Mouse (Mus musculus) thymus, adult 2 months (tissue): ENCODE data around the gene Olfr1188. TPM values are rescaled to one million over a fixed set of nuclear protein-coding genes. Genes with fewer than 3 reads are reported as not detected.
"Not testable (repeated sequence)": the region's sequence is repeated elsewhere in the genome, so short reads cannot be mapped to it uniquely, and the experiment has no call there.

Source experiments
- DNase-seq: peaks from one replicate; pipeline ENCODE4 v3.0.0; 2021
- H3K27ac ChIP-seq: fragments of 200-500 bp; 2 replicates; pipeline ENCODE4 v1.5.1; 2012; ENCODE audit warnings: low read length, control low read depth; ENCODE audit not compliant: control insufficient read depth, insufficient read depth
- H3K27me3 ChIP-seq: fragments of 200-500 bp; 2 replicates; pipeline ENCODE4 v1.6.1; 2012; ENCODE audit warnings: mild to moderate bottlenecking, low read length, moderate library complexity, mixed read lengths; ENCODE audit not compliant: control insufficient read depth, insufficient read depth
- H3K36me3 ChIP-seq: fragments of 200-500 bp; 2 replicates; pipeline ENCODE4 v1.6.1; 2012; ENCODE audit warnings: mild to moderate bottlenecking, low read length, moderate library complexity; ENCODE audit not compliant: control insufficient read depth, insufficient read depth
- H3K4me1 ChIP-seq: fragments of 200-500 bp; replicated peaks from 2 replicates; pipeline ENCODE4 v1.6.1; 2012; ENCODE audit warnings: low read length; ENCODE audit not compliant: control insufficient read depth, insufficient read depth
- H3K4me3 ChIP-seq: fragments of 200-500 bp; 2 replicates; pipeline ENCODE4 v1.5.1; 2012; ENCODE audit warnings: mild to moderate bottlenecking, low read length, control low read depth, moderate library complexity; ENCODE audit not compliant: control insufficient read depth, insufficient read depth
- CTCF ChIP-seq: fragments of 200-500 bp; IDR thresholded peaks from 2 replicates; pipeline ENCODE4 v1.5.1; 2012; ENCODE audit warnings: mild to moderate bottlenecking, control low read depth, low read length, moderate library complexity, borderline replicate concordance; ENCODE audit not compliant: control insufficient read depth, poor library complexity, insufficient read depth; ENCODE audit errors: extremely low read depth
- POLR2A ChIP-seq: fragments of 200-500 bp; IDR thresholded peaks from 2 replicates; pipeline ENCODE4 v1.6.1; 2012; ENCODE audit warnings: mild to moderate bottlenecking, low read length, control low read depth, moderate library complexity; ENCODE audit not compliant: control insufficient read depth, poor library complexity, insufficient read depth; ENCODE audit errors: extremely low read depth
- WGBS: fragments of 180-500 bp; shearing (Covaris S2); methylation state at CpG from one replicate; pipeline ENCODE4 v1.1.7; 2018; 5-methylcytosine and 5-hydroxymethylcytosine counted together
- polyA plus RNA-seq: library from polyadenylated mRNA; depleted of rRNA; stranded (reverse); fragments of >200 nt; gene quantifications from 2 replicates; pipeline ENCODE4 v1.2.3, GENCODE M21; 2012; rRNA removed

Olfr1188 gene
- not detected in 2 replicates for polyA plus RNA-seq

- 98% methylated on average over 2 of the region's 2 CpGs for WGBS
- no peak within 1 kb of the TSS for H3K4me3 ChIP-seq
- TF ChIP-seq CTCF (no peak), POLR2A (no peak)
These were observed at the start of gene Olfr1188 for GRCm38 (mm10) chr2:88556635-88557034. Olfr1188 (plus strand) TSS chr2:88556935.

GRCm38 (mm10) chr2:88518251-88518650 is 38.5 kb upstream of the Olfr1188 start, which contains the start of gene Olfr1186:
Olfr1186 (plus strand) TSS chr2:88518551.
- no peak within 1 kb of the TSS for H3K27ac ChIP-seq
- TF ChIP-seq POLR2A (no peak), CTCF (no peak)
- H3K36me3 ChIP-seq: no peaks in the 10 kb centered on the region
- H3K27me3 ChIP-seq: no peaks in the 10 kb centered on the region
- H3K4me3 ChIP-seq: no peak within 1 kb of the TSS
- WGBS: 89% methylated on average over 2 of the region's 2 CpGs
- no peak for DNase-seq
- no peaks in the 10 kb centered on the region for H3K4me1 ChIP-seq

More at GRCm38 (mm10) chr2:88556635-88557034, at the start of gene Olfr1188:
- no peaks in the 10 kb centered on the region for H3K36me3 ChIP-seq
- no peaks in the 10 kb centered on the region for H3K27me3 ChIP-seq
- no peak for DNase-seq
- H3K27ac ChIP-seq: no peak within 1 kb of the TSS
- no peaks in the 10 kb centered on the region for H3K4me1 ChIP-seq

GRCm38 (mm10) chr2:88525720-88526119 is 31.0 kb upstream of the Olfr1188 start:
- Histone ChIP-seq H3K4me1 (no peaks in the 10 kb centered on the region), H3K27ac (no peak overlapping the region), H3K4me3 (no peak overlapping the region), H3K27me3 (no peaks in the 10 kb centered on the region), H3K36me3 (no peaks in the 10 kb centered on the region)
- no peak for DNase-seq
- WGBS: 73% methylated on average over 3 of the region's 3 CpGs
- TF ChIP-seq CTCF (no peak), POLR2A (no peak)

GRCm38 (mm10) chr2:88572696-88573095 is 16.0 kb downstream of the Olfr1188 start:
- H3K36me3 ChIP-seq, DNase-seq, H3K4me1 ChIP-seq, H3K27ac ChIP-seq, H3K27me3 ChIP-seq, H3K4me3 ChIP-seq: not testable (repeated sequence)
- WGBS: 91% methylated on average over 12 of the region's 12 CpGs

- Histone ChIP-seq H3K4me3 (no peak within 1 kb of the TSS), H3K27ac (no peak within 1 kb of the TSS), H3K4me1 (no peaks in the 10 kb centered on the region), H3K36me3 (no peaks in the 10 kb centered on the region), H3K27me3 (no peaks in the 10 kb centered on the region)
- no peak for TF ChIP-seq CTCF
- no peak for TF ChIP-seq POLR2A
- DNase-seq: no peak
These were observed 29.4 kb downstream of the Olfr1188 start, which contains the start of gene Olfr1189 for GRCm38 (mm10) chr2:88586154-88586553. Olfr1189 (plus strand) TSS chr2:88586454.

Other genes starting within 250 kb of the Olfr1188 start
- gene Olfr1174-ps, start 241.8 kb upstream of the Olfr1188 start, polyA plus RNA-seq: 0.05 TPM in 1 of 2 replicates, not detected in the other
- gene Olfr1175-ps, start 229.7 kb upstream of the Olfr1188 start, polyA plus RNA-seq: not detected in 2 replicates
- gene Olfr1176, start 220.2 kb upstream of the Olfr1188 start, polyA plus RNA-seq: not detected in 2 replicates
- not detected in 2 replicates for gene Olfr1177-ps, start 210.4 kb upstream of the Olfr1188 start, polyA plus RNA-seq
- gene Olfr1178, start 169.9 kb upstream of the Olfr1188 start, polyA plus RNA-seq: not detected in 2 replicates
- gene Olfr1179, start 150.5 kb upstream of the Olfr1188 start, polyA plus RNA-seq: not detected in 2 replicates
- not detected in 2 replicates for gene Olfr1180, start 137.8 kb upstream of the Olfr1188 start, polyA plus RNA-seq
- gene Olfr1181, start 130.8 kb upstream of the Olfr1188 start, polyA plus RNA-seq: not detected in 2 replicates
- gene Gm13757, start 107.8 kb upstream of the Olfr1188 start, polyA plus RNA-seq: not detected in 2 replicates
- gene Olfr1183, start 102.1 kb upstream of the Olfr1188 start, polyA plus RNA-seq: not detected in 2 replicates
- gene Olfr1184, start 73.3 kb upstream of the Olfr1188 start, polyA plus RNA-seq: not detected in 2 replicates
- not detected in 2 replicates for gene Olfr1185-ps1, start 63.6 kb upstream of the Olfr1188 start, polyA plus RNA-seq
- gene Olfr1186, start 38.4 kb upstream of the Olfr1188 start, polyA plus RNA-seq: not detected in 2 replicates
- not detected in 2 replicates for gene Olfr1189, start 29.5 kb downstream of the Olfr1188 start, polyA plus RNA-seq
- gene Olfr1191-ps1, start 83.6 kb downstream of the Olfr1188 start, polyA plus RNA-seq: not detected in 2 replicates
- gene Olfr1192-ps1, start 91.6 kb downstream of the Olfr1188 start, polyA plus RNA-seq: not detected in 2 replicates
- not detected in 2 replicates for gene Olfr1193, start 118.7 kb downstream of the Olfr1188 start, polyA plus RNA-seq
- not detected in 2 replicates for gene Olfr1195, start 132.3 kb downstream of the Olfr1188 start, polyA plus RNA-seq
- not detected in 2 replicates for gene Olfr1196, start 147.7 kb downstream of the Olfr1188 start, polyA plus RNA-seq
- not detected in 2 replicates for gene Olfr1197, start 175.4 kb downstream of the Olfr1188 start, polyA plus RNA-seq
- not detected in 2 replicates for gene Olfr1198, start 194.4 kb downstream of the Olfr1188 start, polyA plus RNA-seq
- not detected in 2 replicates for gene Olfr1199, start 203.5 kb downstream of the Olfr1188 start, polyA plus RNA-seq
- gene Olfr1200, start 213.6 kb downstream of the Olfr1188 start, polyA plus RNA-seq: not detected in 2 replicates
- gene Olfr1201, start 236.1 kb downstream of the Olfr1188 start, polyA plus RNA-seq: not detected in 2 replicates